Mouse (Mus musculus): ENCODE data around the gene Slc24a3. TPM values are rescaled to one million over a fixed set of nuclear protein-coding genes. Genes with fewer than 3 reads are reported as not detected.

Slc24a3 gene
- polyA plus RNA-seq (2016; fragmentation: Nextera tagmentation; extraction: Ambion mirVana) = 3.0 and 3.5 TPM in 2 replicates

DNA sequence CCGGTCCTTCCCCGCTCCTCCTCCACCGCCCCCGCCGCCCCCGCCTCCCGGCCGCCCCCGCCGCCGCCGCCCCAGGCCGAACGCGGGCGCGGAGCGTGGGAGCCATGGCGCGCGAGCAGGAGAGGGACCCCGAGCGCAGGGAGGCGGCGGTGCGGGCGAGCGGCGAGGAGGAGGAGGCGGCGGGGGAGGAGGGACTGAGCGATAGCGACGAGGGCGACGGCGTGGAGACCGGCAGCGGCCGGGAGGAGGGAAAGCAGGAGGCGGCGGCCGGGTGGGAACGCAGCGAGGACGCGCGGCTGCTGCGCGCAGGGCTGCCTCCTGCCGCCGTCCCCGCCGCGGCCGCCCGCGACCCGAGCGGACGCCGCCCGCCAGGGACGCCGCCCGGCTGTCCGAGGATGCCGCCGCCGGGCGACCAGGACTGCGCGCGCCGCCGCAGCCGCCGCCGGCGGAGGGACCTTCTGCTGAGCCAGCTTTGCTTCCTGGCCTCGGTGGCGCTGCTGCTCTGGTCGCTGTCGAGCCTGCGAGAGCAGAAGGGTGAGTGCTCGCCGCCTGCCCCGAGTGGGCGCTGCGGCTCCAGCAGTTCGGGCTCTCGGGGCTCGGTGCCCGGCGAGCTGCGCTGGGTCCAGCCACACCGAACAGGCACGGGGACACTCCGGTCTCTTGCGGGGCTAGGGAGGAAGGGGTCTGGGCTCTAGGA is at the start of gene Slc24a3:
Slc24a3 (plus strand) TSS at position 91 of the 697 bp plus-strand sequence.
- Histone ChIP-seq H3K4me3 (peak within 1 kb of the TSS; percentile 86), H3K9ac (peak within 1 kb of the TSS; percentile 87), H3K27me3 (no peaks in the 10 kb centered on the region), H3K4me1 (peaks cover 6% of the 10 kb centered on the region), H3K9me3 (replicated peaks) (no peaks in the 10 kb centered on the region), H3K36me3 (no peaks in the 10 kb centered on the region), H3K4me2 (replicated peaks) (peak within 1 kb of the TSS; percentile 83), H3K27ac (peak within 1 kb of the TSS; percentile 94)
- peak; percentile 90 for ATAC-seq (ENCODE audit: low FRiP score)
- under 1% methylated on average over 75 of the region's 100 CpGs for WGBS

DNA sequence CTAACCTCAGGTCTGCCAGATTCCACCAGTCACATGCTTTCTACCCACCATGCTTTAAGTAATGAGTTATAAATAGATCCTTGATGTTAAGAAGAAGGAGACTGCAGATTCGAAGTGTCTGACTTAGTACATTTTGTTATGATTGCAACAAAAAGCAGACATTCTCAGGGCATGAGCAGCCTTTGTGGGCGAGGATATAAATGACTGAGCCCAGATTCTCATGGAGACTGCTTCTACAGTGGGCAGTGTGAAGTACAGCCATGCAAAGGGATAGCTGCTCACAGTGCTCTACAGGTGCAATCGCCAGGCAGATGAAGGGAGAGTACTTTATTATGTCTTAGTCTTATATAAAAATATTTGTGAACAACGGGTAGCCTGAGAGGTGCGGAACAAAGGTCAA is 49.8 kb upstream of the Slc24a3 start:
- WGBS = 80% methylated on average over 5 of the region's 5 CpGs
- Histone ChIP-seq H3K27me3 (no peaks in the 10 kb centered on the region), H3K4me2 (replicated peaks) (no peak overlapping the region), H3K9me3 (replicated peaks) (no peaks in the 10 kb centered on the region), H3K36me3 (no peaks in the 10 kb centered on the region), H3K4me3 (no peak overlapping the region), H3K9ac (no peak overlapping the region), H3K27ac (no peak overlapping the region), H3K4me1 (no peaks in the 10 kb centered on the region)
- no peak for ATAC-seq (ENCODE audit: low FRiP score)

DNA sequence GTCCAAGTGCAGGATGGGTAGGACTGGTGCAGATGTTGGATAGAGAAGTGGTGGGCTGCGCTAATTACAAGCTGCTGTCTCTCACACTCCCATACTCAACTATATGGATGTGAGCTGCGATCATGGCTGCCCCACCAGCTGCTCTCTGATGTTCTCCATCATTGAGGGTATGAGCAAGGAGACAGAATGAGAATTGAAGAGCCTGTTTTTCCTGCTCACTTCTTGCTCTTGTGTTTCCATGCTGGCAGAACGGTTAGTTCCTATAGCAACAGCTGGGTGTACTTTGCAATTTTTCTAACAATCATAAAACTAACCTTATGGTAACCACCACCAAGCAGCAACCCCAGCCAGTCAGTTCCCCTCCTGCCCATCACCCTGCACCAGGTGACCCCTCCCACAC is 39.8 kb upstream of the Slc24a3 start:
- Histone ChIP-seq H3K9ac (no peak overlapping the region), H3K4me3 (no peak overlapping the region), H3K27ac (no peak overlapping the region), H3K36me3 (no peaks in the 10 kb centered on the region), H3K4me1 (no peaks in the 10 kb centered on the region), H3K27me3 (no peaks in the 10 kb centered on the region), H3K4me2 (replicated peaks) (no peak overlapping the region), H3K9me3 (replicated peaks) (no peaks in the 10 kb centered on the region)
- no peak for ATAC-seq (ENCODE audit: low FRiP score)
- 85% methylated on average over 3 of the region's 3 CpGs for WGBS

DNA sequence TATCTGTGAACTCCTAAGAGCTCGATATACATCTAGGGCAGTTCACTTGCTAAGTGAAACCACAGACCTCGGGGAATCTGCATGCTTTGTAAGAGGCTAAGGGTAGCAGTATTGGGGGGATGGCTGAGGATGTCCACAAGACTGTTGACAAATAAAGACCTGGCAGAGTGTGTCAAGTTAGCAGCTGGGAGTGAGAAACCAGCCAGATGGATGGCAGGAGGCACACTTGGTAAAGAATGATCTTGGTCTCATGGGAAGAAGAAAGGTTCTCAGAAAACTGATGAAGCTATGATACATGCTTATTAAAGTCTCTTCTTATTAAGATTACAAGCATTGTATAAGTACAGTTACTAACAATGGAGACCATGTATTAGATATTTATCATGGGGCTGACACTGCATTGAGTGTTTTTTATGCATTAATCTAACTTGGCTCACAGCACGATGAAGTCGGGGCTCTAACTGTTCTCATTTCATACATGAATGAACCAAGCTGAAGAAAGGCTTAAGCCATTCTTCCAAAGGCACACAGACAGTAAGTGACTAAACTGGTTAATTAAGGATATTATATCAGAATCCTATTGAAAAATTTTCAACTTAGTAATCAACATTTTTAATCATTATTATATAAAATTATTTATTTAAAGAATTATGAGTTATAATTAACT is 30.8 kb upstream of the Slc24a3 start:
- Histone ChIP-seq H3K4me2 (replicated peaks) (no peak overlapping the region), H3K4me1 (no peaks in the 10 kb centered on the region), H3K9ac (no peak overlapping the region), H3K36me3 (no peaks in the 10 kb centered on the region), H3K27me3 (no peaks in the 10 kb centered on the region), H3K27ac (no peak overlapping the region), H3K9me3 (replicated peaks) (no peaks in the 10 kb centered on the region), H3K4me3 (no peak overlapping the region)
- WGBS = 68% methylated on average over 4 of the region's 4 CpGs
- no peak for ATAC-seq (ENCODE audit: low FRiP score)

DNA sequence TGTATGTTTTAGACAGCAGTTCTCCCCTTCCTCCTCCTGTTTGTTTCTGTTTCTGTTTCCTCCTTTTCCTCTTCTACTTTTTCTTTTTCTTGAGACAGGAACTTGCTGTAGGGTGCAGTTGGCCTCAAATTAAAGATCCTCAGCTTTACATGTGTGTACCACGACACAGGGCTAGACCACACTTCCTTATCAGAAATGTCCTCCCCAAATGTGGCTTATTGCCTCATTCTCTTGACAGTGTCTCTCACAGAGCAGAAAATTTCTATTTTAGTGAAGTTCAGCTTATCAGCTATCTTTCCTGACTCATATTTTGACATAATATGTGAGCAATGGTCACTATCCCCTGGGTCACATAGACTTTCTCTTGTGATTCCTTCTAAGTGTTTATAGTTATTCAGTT is 17.1 kb upstream of the Slc24a3 start:
- H3K9ac ChIP-seq = no peak overlapping the region
- H3K27ac ChIP-seq = no peak overlapping the region
- H3K4me1 ChIP-seq = no peaks in the 10 kb centered on the region
- no peak overlapping the region for H3K4me3 ChIP-seq
- H3K27me3 ChIP-seq = no peaks in the 10 kb centered on the region
- no peak for ATAC-seq (ENCODE audit: low FRiP score)
- H3K4me2 ChIP-seq (replicated peaks) = no peak overlapping the region
- WGBS = 89% methylated on average over 1 of the region's 1 CpGs
- H3K36me3 ChIP-seq = no peaks in the 10 kb centered on the region
- H3K9me3 ChIP-seq (replicated peaks) = no peaks in the 10 kb centered on the region

DNA sequence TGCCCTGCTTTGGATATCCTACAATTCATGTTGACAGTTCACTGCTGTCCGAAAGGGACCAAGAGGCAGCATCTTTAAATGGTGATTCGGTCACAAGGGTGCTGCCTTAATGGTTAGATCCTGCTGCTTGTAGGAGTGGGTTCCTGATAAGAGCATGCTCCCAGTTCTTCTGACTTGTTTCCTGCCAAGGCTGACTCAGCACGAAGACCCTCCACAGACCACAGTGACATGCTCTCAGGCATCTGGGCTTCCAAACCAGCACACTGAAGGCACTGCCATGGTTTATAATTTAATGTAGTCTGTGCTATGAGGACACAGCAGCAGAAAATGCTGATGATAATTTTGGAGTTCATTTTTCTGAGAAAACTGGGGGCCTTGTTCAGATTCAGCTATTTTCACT is 16.7 kb upstream of the Slc24a3 start:
- 87% methylated on average over 3 of the region's 3 CpGs for WGBS
- no peak overlapping the region for H3K4me2 ChIP-seq (replicated peaks)
- no peaks in the 10 kb centered on the region for H3K9me3 ChIP-seq (replicated peaks)
- ATAC-seq (ENCODE audit: low FRiP score) = no peak
- no peak overlapping the region for H3K27ac ChIP-seq
- H3K4me1 ChIP-seq = no peaks in the 10 kb centered on the region
- H3K36me3 ChIP-seq = no peaks in the 10 kb centered on the region
- no peak overlapping the region for H3K9ac ChIP-seq
- H3K4me3 ChIP-seq = no peak overlapping the region
- H3K27me3 ChIP-seq = no peaks in the 10 kb centered on the region

DNA sequence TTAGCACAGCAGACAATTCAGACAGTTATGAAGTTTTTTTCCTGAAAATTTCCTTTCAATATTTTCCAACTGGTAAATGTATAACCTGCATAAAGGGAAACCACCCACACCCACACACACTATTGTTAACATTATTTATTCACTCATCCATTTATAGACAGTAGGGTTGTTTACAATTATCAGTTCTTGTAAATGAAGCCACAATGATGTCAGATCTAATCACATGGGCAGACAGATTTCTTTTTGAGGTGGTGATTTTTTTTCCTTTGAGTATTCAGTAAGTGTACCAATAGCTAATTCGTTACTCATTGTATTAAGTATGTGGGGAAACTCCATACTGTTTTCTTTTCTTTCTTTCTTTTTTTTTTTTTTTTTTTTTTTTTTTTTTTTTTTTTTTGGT is 15.3 kb upstream of the Slc24a3 start:
- no peaks in the 10 kb centered on the region for H3K4me1 ChIP-seq
- no peaks in the 10 kb centered on the region for H3K27me3 ChIP-seq
- H3K9ac ChIP-seq = no peak overlapping the region
- H3K4me2 ChIP-seq (replicated peaks) = no peak overlapping the region
- ATAC-seq (ENCODE audit: low FRiP score) = no peak
- H3K27ac ChIP-seq = no peak overlapping the region
- H3K36me3 ChIP-seq = no peaks in the 10 kb centered on the region
- no peaks in the 10 kb centered on the region for H3K9me3 ChIP-seq (replicated peaks)
- WGBS = 95% methylated on average over 1 of the region's 1 CpGs
- no peak overlapping the region for H3K4me3 ChIP-seq

DNA sequence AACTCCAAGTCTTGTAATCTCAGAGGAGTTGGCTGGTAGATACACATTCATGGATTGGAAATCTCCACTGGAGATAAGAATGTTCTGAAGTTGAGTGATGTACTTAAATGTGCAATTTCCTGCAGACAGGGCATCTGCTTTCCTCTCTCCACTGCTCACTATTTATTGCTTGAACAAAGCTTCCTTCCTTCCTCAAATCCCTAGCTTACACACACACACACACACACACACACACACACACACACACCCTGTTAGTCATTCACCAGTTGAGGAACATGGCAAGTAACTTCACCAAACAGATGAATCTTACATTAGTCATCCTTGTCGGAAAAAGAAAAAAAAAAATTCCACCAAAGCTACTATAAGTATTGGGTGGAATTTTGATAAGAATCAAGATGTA is 8.6 kb upstream of the Slc24a3 start:
- ATAC-seq (ENCODE audit: low FRiP score) = no peak
- Histone ChIP-seq H3K4me1 (no peaks in the 10 kb centered on the region), H3K9me3 (replicated peaks) (no peaks in the 10 kb centered on the region), H3K4me2 (replicated peaks) (no peak overlapping the region), H3K9ac (no peak overlapping the region), H3K27me3 (0 out of 2 replicates have a peak, but pooled peaks cover 2% of the 10 kb centered on the region), H3K27ac (no peak overlapping the region), H3K36me3 (no peaks in the 10 kb centered on the region), H3K4me3 (no peak overlapping the region)
- 88% methylated on average over 1 of the region's 1 CpGs for WGBS

DNA sequence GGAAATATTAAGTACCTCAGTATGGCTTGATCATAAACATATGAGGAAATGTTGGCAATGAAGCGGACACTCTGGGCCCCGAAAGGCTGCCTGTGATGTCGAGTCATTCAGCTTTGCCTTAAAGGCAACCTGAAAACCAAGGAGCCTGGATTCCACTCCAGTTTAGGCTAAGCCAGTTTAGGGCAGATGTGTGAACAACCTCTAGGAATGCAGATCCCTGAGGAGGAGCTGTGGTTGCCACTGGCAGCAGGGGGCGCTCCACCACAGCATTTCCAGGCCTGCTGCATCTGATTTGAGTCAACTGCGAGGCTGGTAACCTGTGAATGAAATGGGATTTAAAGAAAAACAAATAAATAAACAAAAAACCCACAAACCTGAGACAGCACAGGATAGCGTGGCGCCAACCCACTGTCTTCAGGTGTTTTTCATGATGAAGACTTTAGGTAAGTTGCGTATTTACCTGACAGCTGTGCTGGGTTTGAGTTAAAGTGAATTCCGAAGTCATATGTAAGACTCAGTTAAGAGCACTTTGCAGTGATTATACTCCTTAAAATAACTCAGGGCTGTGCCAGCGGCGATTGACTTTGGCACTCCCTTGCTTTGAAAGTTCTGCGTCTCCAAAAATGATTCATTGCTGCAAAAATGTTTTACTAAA is 6.4 kb upstream of the Slc24a3 start:
- ATAC-seq (ENCODE audit: low FRiP score) = peak; percentile 64
- Histone ChIP-seq H3K9ac (no peak overlapping the region), H3K4me1 (no peaks in the 10 kb centered on the region), H3K4me2 (replicated peaks) (no peak overlapping the region), H3K4me3 (no peak overlapping the region), H3K9me3 (replicated peaks) (no peaks in the 10 kb centered on the region), H3K27ac (no peak overlapping the region), H3K27me3 (0 out of 2 replicates have a peak, but pooled peaks cover 2% of the 10 kb centered on the region), H3K36me3 (no peaks in the 10 kb centered on the region)
- WGBS = 25% methylated on average over 12 of the region's 12 CpGs

DNA sequence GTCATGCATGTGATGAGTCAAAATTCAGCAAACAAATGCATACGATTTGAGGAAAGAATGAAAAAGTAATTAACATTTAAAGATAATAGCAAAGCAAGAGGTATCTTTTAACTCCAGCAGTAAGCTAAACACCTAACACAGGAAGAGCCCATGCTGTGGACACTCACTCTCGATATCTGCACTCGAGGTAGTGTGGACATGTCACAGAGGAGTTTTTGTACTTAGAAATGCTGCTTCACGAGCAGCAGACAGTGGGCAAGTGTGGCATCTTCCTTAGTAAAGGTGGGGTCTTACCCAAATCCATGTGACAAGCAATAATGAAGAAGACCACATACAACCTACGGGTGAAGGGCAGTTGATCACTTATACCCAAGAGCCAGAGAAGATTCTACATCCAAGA is 3.5 kb upstream of the Slc24a3 start:
- Histone ChIP-seq H3K4me3 (no peak overlapping the region), H3K9ac (no peak overlapping the region), H3K9me3 (replicated peaks) (no peaks in the 10 kb centered on the region), H3K27me3 (0 out of 2 replicates have a peak, but pooled peaks cover 2% of the 10 kb centered on the region), H3K27ac (no peak overlapping the region), H3K4me1 (peaks cover 6% of the 10 kb centered on the region), H3K36me3 (no peaks in the 10 kb centered on the region), H3K4me2 (replicated peaks) (no peak overlapping the region)
- ATAC-seq (ENCODE audit: low FRiP score) = no peak
- WGBS = 83% methylated on average over 5 of the region's 5 CpGs

DNA sequence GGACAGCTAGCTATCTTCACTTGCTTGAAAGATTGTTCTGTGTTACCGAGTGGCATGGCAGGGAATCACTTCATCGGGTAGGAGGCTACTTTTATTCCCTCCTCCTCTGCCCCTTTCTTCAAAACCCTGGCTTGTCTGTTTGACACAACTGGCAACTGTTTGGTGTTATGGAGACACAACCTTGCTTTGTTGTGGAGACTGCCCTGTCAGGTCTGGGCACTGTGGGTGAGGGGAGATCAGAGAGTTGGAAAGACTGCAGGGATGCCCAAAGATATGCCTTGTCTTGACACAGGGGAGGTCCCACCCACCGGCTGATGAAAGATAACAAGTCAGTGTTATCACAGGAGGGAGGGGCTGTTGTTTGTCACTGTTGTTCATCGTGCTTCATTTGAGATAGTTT is 3.0 kb upstream of the Slc24a3 start:
- 63% methylated on average over 4 of the region's 4 CpGs for WGBS
- H3K36me3 ChIP-seq = no peaks in the 10 kb centered on the region
- H3K9me3 ChIP-seq (replicated peaks) = no peaks in the 10 kb centered on the region
- no peak overlapping the region for H3K4me2 ChIP-seq (replicated peaks)
- no peak overlapping the region for H3K4me3 ChIP-seq
- ATAC-seq (ENCODE audit: low FRiP score) = no peak
- peaks cover 6% of the 10 kb centered on the region for H3K4me1 ChIP-seq
- 0 out of 2 replicates have a peak, but pooled peaks cover 2% of the 10 kb centered on the region for H3K27me3 ChIP-seq
- H3K27ac ChIP-seq = no peak overlapping the region
- H3K9ac ChIP-seq = no peak overlapping the region

DNA sequence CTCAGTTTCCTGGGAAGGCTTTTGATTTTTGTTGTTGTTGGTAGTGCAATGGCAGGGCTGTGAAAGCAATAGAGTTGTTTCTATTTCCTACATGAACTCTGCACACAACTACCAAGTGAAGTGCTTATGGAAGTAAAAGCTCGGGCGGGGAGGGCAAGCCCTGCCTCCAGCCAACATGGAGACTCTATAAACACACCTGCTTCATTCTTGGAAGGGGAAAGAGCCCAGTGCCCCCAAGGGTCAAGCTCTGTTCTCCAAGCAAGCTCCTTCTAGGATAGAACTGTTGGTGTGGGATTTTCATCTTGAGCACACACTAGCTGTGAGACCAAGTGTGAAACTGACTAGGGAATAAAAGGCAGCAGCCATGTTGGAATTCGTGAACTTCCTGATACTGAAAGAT is 2.5 kb upstream of the Slc24a3 start:
- peaks cover 6% of the 10 kb centered on the region for H3K4me1 ChIP-seq
- H3K9ac ChIP-seq = no peak overlapping the region
- ATAC-seq (ENCODE audit: low FRiP score) = no peak
- H3K4me2 ChIP-seq (replicated peaks) = no peak overlapping the region
- no peak overlapping the region for H3K27ac ChIP-seq
- H3K4me3 ChIP-seq = no peak overlapping the region
- no peaks in the 10 kb centered on the region for H3K36me3 ChIP-seq
- WGBS = 87% methylated on average over 3 of the region's 3 CpGs
- no peaks in the 10 kb centered on the region for H3K9me3 ChIP-seq (replicated peaks)
- H3K27me3 ChIP-seq = 0 out of 2 replicates have a peak, but pooled peaks cover 2% of the 10 kb centered on the region

All from hindbrain, embryonic 12.5 days (tissue).